Mouse (Mus musculus) erythroblast, embryonic 14.5 days (primary cell): ENCODE results near the gene Lmnb2.

Experiments
- GATA1 ChIP-seq: IDR thresholded peaks from 2 replicates; pipeline ENCODE4 v1.6.1; 2012; ENCODE audit warnings: low read length, inconsistent platforms, mixed read lengths
- TAL1 ChIP-seq: IDR thresholded peaks from 3 replicates; pipeline ENCODE4 v1.6.1; 2012; ENCODE audit warnings: low read length, inconsistent platforms, mixed read lengths

- TF ChIP-seq GATA1 (no peak), TAL1 (no peak)
Measured at GRCm38 (mm10) chr10:80911354-80911753, 6.7 kb downstream of the Lmnb2 start.
